Mouse (Mus musculus) adipose tissue, adult 10 weeks (tissue): Measurements from ENCODE around the gene Kif3a. TPM values are rescaled to one million over a fixed set of nuclear protein-coding genes. Genes with fewer than 3 reads are reported as not detected.

ENCODE experiments used
- polyA plus RNA-seq: library from polyadenylated mRNA; stranded (reverse); fragments of 350-450 nt; fragmentation: Illumina TruSeq; extraction: RNeasy Lipid Tissue Mini Kit (QIAGEN cat#74804); gene quantifications from one replicate; pipeline ENCODE4 v1.2.3, GENCODE M21; 2014; ENCODE audit warnings: low read depth, low replicate concordance

Kif3a gene
- polyA plus RNA-seq: 13.1 TPM

GRCm38 (mm10) chr11:53567224-53568014, at the start of gene Kif3a:
Gene Kif3a (plus strand): TSS chr11:53567379.

GRCm38 (mm10) chr11:53519207-53520121, 47.7 kb upstream of the Kif3a start, which contains the start of gene Sept8:
Gene Sept8 (plus strand): TSS chr11:53519257.

GRCm38 (mm10) chr11:53618619-53619198, 51.5 kb downstream of the Kif3a start, which contains the start of gene Il4:
Gene Il4 (minus strand): TSS chr11:53618669.

GRCm38 (mm10) chr11:53634556-53634955, 67.4 kb downstream of the Kif3a start, which contains the start of gene Il13:
Gene Il13 (minus strand): TSS chr11:53634702.

Other genes with a start within 250 kb of the Kif3a start
- gene Zcchc10, start 242.7 kb upstream of the Kif3a start, polyA plus RNA-seq: 8.2 TPM
- gene Aff4, start 216.5 kb upstream of the Kif3a start, polyA plus RNA-seq: 36.5 TPM
- gene Leap2, start 144.2 kb upstream of the Kif3a start, polyA plus RNA-seq: not detected
- gene Uqcrq, start 136.5 kb upstream of the Kif3a start, polyA plus RNA-seq: 298 TPM
- 1.1 TPM for gene Gdf9, start 136.4 kb upstream of the Kif3a start, polyA plus RNA-seq
- 1.2 TPM for gene Gm10447, start 110.3 kb upstream of the Kif3a start, polyA plus RNA-seq
- gene Shroom1, start 110.2 kb upstream of the Kif3a start, polyA plus RNA-seq: 7.7 TPM
- gene Gm9837, start 96.9 kb upstream of the Kif3a start, polyA plus RNA-seq: not detected
- not detected for gene Gm9945, start 87.2 kb upstream of the Kif3a start, polyA plus RNA-seq
- 0.25 TPM for gene Sowaha, start 87.1 kb upstream of the Kif3a start, polyA plus RNA-seq
- gene Sept8, start 48.1 kb upstream of the Kif3a start, polyA plus RNA-seq: 31.8 TPM
- gene Il4, start 51.3 kb downstream of the Kif3a start, polyA plus RNA-seq: not detected
- not detected for gene Il13, start 67.3 kb downstream of the Kif3a start, polyA plus RNA-seq
- 17.0 TPM for gene Rad50, start 139.9 kb downstream of the Kif3a start, polyA plus RNA-seq
- gene Il5, start 153.4 kb downstream of the Kif3a start, polyA plus RNA-seq: not detected
- 38.5 TPM for gene Irf1, start 202.6 kb downstream of the Kif3a start, polyA plus RNA-seq
- 0.98 TPM for gene Gm17334, start 205.8 kb downstream of the Kif3a start, polyA plus RNA-seq